Mouse (Mus musculus) kidney, embryonic 16.5 days (tissue): ENCODE results near the gene Tctex1d1. TPM values are rescaled to one million over a fixed set of nuclear protein-coding genes. Genes with fewer than 3 reads are reported as not detected.
A peak's percentile ranks its signal among the peaks of the same experiment; 100 is the strongest.

ENCODE experiments used
- ATAC-seq: fragments of 200-750 bp; cut with Nextera tagmentation; 2 replicates; pipeline ENCODE4 v1.8.0; 2017; ENCODE audit warnings: moderate TSS enrichment; ENCODE audit not compliant: low FRiP score, low TSS enrichment
- H3K27ac ChIP-seq: fragments of 300-500 bp; sonication (generic); 2 replicates; pipeline ENCODE4 v1.5.1; 2014; ENCODE audit warnings: low read length
- H3K27me3 ChIP-seq: fragments of 300-500 bp; sonication (generic); 2 replicates; pipeline ENCODE4 v1.6.1; 2014; ENCODE audit warnings: low read length, control low read depth, mixed read lengths; ENCODE audit not compliant: insufficient read depth
- H3K36me3 ChIP-seq: fragments of 300-500 bp; sonication (generic); 2 replicates; pipeline ENCODE4 v1.6.1; 2014; ENCODE audit warnings: low read length, control low read depth, mixed read lengths; ENCODE audit not compliant: insufficient read depth
- H3K4me1 ChIP-seq: fragments of 300-500 bp; sonication (generic); 2 replicates; pipeline ENCODE4 v1.6.1; 2014; ENCODE audit warnings: low read length, control low read depth, mixed read lengths; ENCODE audit not compliant: insufficient read depth
- H3K4me2 ChIP-seq: fragments of 300-500 bp; sonication (generic); replicated peaks from 2 replicates; pipeline ENCODE4 v1.6.1; 2014; ENCODE audit warnings: low read depth, low read length
- H3K4me3 ChIP-seq: fragments of 300-500 bp; sonication (generic); 2 replicates; pipeline ENCODE4 v1.5.1; 2014; ENCODE audit warnings: mild to moderate bottlenecking, low read length
- H3K9ac ChIP-seq: fragments of 300-500 bp; sonication (generic); replicated peaks from 2 replicates; pipeline ENCODE4 v1.6.1; 2014; ENCODE audit warnings: low read length
- H3K9me3 ChIP-seq: fragments of 300-500 bp; sonication (generic); 2 replicates; pipeline ENCODE4 v1.6.1; 2016; ENCODE audit warnings: low read length, control low read depth
- WGBS: fragments of 180-500 bp; shearing (Covaris S2); extraction: QIAGEN DNeasy Blood & Tissue Kit; methylation state at CpG from one replicate; pipeline ENCODE4 v1.1.7; 2014; 5-methylcytosine and 5-hydroxymethylcytosine counted together
- polyA plus RNA-seq: library from polyadenylated mRNA; unstranded; fragments of >200 nt; fragmentation: Nextera tagmentation; extraction: Ambion mirVana; gene quantifications from 2 replicates; pipeline ENCODE4 v1.2.1, GENCODE M21; 2015

Gene Tctex1d1
- polyA plus RNA-seq, 1 experiment from 2014 or later: 0.61 TPM

DNA sequence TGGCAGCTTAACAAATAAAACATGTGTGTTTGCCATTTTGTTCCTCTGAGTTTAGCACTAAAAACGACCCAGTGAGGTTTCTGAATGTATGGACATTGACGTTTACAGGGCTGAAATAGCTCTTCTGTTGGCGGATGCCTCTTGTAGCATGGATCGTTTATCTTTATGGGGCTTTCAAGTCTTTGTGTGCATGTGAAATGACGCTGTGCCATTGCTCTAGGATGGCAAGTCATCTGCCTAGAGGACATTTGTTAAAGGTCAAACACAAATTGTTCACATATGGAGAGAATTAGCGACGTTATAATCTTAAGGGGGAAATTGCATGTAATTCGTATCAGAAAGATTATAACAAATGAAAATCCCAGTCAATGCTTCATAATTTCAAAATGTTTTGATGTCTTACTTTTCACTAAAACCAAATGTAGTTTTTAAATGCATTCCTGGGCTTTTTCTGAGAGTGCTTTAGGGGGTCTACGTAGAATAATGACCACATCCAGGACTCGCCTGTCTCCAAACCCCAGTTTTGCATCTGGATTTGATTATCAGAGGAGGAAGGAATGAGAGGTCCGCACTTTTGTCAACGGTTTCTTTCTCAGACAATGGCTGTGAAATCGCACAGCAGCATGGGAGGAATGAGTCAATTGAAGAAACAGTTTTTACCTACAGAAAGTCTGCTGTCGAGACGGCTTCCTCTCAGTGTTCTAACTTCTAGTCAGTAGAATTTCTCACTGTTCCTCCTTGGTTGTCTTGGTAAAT, 27.0 kb downstream of the Tctex1d1 start:
- no peak for ATAC-seq
- no peak overlapping the region for H3K4me2 ChIP-seq
- H3K4me3 ChIP-seq: no peak overlapping the region
- 56% methylated on average over 15 of the region's 15 CpGs for WGBS
- no peaks in the 10 kb centered on the region for H3K27me3 ChIP-seq
- peaks cover 8% of the 10 kb centered on the region; the same call in 1 of the 2 replicates for H3K4me1 ChIP-seq
- no peak overlapping the region for H3K27ac ChIP-seq
- no peaks in the 10 kb centered on the region for H3K9me3 ChIP-seq
- H3K36me3 ChIP-seq: no peaks in the 10 kb centered on the region
- H3K9ac ChIP-seq: no peak overlapping the region

DNA sequence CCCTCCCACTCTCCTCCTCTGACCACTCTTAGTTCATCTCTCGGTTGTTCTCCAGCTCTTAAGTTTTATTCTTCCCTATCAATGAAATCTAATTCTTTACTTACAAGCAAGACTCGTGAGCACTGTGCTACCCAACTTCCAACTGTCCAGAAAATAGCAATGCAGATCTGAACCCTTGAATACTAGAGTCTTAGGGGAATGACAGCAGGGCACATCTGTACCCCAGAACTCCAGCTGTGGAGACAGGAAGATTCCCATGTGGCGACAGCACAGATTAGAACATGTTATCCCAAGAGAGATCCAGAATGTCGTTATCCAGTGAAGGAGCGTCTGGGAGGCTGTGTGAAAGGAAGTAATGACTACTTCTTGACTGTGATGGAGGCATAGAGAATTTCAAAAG, 27.9 kb downstream of the Tctex1d1 start:
- Histone ChIP-seq H3K4me3 (no peak overlapping the region), H3K27ac (no peak overlapping the region), H3K27me3 (no peaks in the 10 kb centered on the region), H3K9me3 (no peaks in the 10 kb centered on the region), H3K4me1 (peaks cover 8% of the 10 kb centered on the region; the same call in 1 of the 2 replicates), H3K9ac (no peak overlapping the region), H3K4me2 (no peak overlapping the region), H3K36me3 (no peaks in the 10 kb centered on the region)
- 75% methylated on average over 5 of the region's 5 CpGs for WGBS
- ATAC-seq: no peak

DNA sequence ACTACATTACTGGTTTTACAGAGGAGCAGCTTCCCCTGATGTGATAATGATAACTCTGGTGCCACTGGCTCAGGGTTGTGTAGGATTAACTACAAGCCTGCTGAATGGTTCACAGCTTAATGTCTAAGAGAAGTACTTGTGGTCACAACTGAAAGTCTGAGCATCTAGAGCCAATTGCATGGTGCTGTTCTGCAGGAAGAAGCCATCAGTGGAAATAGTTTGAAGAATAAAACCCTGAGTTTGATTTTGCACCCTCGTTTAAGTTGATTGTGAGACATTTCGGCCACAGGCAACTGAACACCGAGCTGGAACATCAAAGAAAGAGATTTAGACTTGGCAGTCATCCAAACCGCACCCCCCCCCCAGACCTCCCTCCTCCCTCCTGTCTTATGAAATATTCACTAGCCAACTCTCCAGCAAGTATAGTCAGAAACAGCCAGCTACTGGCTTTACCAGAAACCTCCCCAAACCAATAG, 28.6 kb downstream of the Tctex1d1 start:
- 14% methylated on average over 4 of the region's 4 CpGs for WGBS
- H3K4me2 ChIP-seq: no peak overlapping the region

DNA sequence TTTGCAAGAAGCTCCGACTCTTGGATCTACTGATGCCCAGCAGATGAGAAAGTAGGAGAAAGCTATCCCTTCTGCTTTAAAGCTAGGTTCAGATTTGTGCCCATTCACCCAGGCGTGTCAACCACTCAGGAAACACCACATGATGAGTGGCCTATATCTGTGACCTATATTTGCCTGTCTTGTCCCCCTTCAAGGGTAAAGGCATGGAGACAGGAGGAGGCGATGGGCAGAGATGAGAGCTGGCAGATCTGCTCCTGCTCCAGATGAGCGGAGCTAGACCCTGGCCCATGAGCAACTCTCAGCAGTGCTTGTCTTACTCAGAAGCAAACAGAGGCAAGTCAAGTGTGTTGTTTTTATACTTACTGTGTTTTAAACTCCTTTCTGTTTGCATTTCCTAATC, 32.3 kb downstream of the Tctex1d1 start:
- no peak for ATAC-seq

More for the DNA sequence above, 28.6 kb downstream of the Tctex1d1 start:
- Histone ChIP-seq H3K4me1 (peaks cover 8% of the 10 kb centered on the region; the same call in 1 of the 2 replicates), H3K9ac (no peak overlapping the region), H3K36me3 (no peaks in the 10 kb centered on the region), H3K9me3 (no peaks in the 10 kb centered on the region), H3K4me3 (no peak overlapping the region), H3K27ac (no peak overlapping the region), H3K27me3 (no peaks in the 10 kb centered on the region)
- no peak for ATAC-seq

DNA sequence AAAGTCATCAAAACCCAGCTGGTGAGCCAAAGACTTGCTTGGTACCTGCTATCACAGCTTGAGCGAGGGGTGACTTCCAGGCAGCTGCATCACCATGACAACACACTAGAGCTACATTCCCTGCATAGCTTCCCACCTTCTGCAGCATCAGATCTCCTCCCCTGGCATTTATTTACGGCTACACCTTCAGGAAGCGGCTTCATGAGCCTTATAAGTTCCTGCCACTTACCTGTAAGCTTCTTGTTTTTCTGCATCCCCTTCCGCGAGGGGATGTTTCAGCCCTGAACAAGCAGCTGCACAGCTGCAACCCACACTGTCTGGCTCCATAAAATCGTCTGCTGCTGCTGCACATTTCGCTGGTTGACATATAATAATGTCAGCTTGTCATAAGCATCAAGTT, 33.4 kb downstream of the Tctex1d1 start:
- Histone ChIP-seq H3K27me3 (no peaks in the 10 kb centered on the region), H3K4me3 (no peak overlapping the region), H3K36me3 (no peaks in the 10 kb centered on the region), H3K9ac (no peak overlapping the region), H3K27ac (no peak overlapping the region), H3K4me1 (peaks cover 12% of the 10 kb centered on the region), H3K4me2 (no peak overlapping the region), H3K9me3 (no peaks in the 10 kb centered on the region)
- 34% methylated on average over 7 of the region's 7 CpGs for WGBS
- ATAC-seq: 0 out of 2 replicates have a peak, but pooled peaks have one; percentile 58

More for the DNA sequence above, 32.3 kb downstream of the Tctex1d1 start:
- no peaks in the 10 kb centered on the region for H3K27me3 ChIP-seq
- H3K4me2 ChIP-seq: no peak overlapping the region
- no peak overlapping the region for H3K27ac ChIP-seq
- no peak overlapping the region for H3K4me3 ChIP-seq
- H3K4me1 ChIP-seq: peaks cover 14% of the 10 kb centered on the region
- no peaks in the 10 kb centered on the region for H3K9me3 ChIP-seq
- no peaks in the 10 kb centered on the region for H3K36me3 ChIP-seq
- no peak overlapping the region for H3K9ac ChIP-seq
- WGBS: 91% methylated on average over 4 of the region's 4 CpGs

DNA sequence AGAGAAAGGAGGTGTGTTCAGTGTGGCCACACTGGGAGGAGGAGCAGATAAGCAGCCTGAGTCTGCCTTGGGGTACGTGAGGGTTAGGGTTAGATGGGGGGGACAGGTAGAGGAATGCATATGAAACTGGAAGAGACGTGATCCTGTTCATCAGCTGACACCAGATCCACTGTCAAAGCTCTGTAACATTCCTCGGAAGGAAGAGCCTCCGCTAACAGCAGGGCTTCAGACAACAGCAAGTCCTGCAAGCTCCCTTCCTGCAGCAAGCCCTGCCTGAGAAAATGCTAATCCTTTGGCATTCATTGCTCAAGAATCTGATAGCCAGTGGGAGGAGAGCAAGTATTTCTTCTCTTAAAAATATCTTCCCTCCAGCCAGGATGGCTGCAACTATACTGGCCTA, 35.1 kb downstream of the Tctex1d1 start:
- H3K9me3 ChIP-seq: no peaks in the 10 kb centered on the region
- H3K9ac ChIP-seq: no peak overlapping the region
- no peaks in the 10 kb centered on the region for H3K36me3 ChIP-seq
- H3K4me2 ChIP-seq: 0 out of 2 replicates have a peak overlapping the region, but pooled peaks have one; percentile 22
- peak; percentile 23; the same call in 1 of the 2 replicates for ATAC-seq
- no peak overlapping the region for H3K27ac ChIP-seq
- no peak overlapping the region for H3K4me3 ChIP-seq
- H3K27me3 ChIP-seq: no peaks in the 10 kb centered on the region
- 12% methylated on average over 4 of the region's 4 CpGs for WGBS
- peaks cover 6% of the 10 kb centered on the region for H3K4me1 ChIP-seq

DNA sequence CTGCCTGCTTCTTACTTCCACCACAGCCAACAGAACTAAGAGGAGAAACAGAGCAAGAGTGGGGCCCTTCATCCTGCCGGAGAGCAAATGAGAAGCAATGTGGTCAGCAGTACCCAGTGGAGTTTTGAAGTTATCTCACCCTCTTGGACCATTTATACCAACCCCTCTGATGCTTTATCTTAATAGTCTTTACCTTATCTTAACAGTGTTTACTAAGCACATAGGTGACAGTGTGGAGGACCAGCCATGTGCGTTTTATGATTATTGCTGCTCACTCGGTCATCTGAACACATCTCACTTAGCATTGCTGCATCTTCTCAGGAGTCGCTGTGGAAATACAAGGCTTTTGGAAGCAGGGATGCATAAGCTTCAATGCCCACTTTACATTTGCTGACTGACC, 48.2 kb downstream of the Tctex1d1 start, which contains the start of gene Insl5:
Insl5 (minus strand) TSS at position 222 of the 400 bp plus-strand sequence.
- H3K27me3 ChIP-seq: no peaks in the 10 kb centered on the region
- H3K4me1 ChIP-seq: peaks cover 4% of the 10 kb centered on the region; the same call in 1 of the 2 replicates
- H3K4me2 ChIP-seq: no peak within 1 kb of the TSS
- no peak for ATAC-seq
- no peaks in the 10 kb centered on the region for H3K36me3 ChIP-seq
- no peak within 1 kb of the TSS for H3K4me3 ChIP-seq
- WGBS: 87% methylated on average over 4 of the region's 4 CpGs
- H3K9ac ChIP-seq: no peak within 1 kb of the TSS
- H3K27ac ChIP-seq: no peak within 1 kb of the TSS
- H3K9me3 ChIP-seq: no peaks in the 10 kb centered on the region

DNA sequence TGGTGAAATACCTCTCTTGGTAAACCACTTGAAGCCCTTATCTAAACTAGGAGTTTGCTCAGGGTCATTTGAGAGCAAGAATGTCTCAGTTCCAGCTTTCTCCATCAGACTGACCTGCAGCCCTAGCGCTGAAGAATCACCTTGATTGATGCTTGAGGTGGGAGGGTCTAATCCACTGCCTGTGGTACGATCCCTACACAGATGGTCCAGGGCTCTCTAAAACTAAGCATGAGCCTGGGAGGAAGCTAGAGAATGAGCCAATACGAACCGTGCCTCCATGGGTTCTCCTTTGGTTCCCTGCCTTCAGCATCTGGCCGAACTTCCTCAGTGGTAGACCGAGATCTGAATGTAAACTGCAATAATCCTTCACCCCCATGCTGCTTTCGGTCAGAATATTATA, 49.3 kb downstream of the Tctex1d1 start:
- 0 out of 2 replicates have a peak, but pooled peaks have one; percentile 61 for ATAC-seq
- 43% methylated on average over 7 of the region's 7 CpGs for WGBS
- H3K4me1 ChIP-seq: peaks cover 4% of the 10 kb centered on the region; the same call in 1 of the 2 replicates
- H3K36me3 ChIP-seq: no peaks in the 10 kb centered on the region
- no peak overlapping the region for H3K9ac ChIP-seq
- H3K4me3 ChIP-seq: no peak overlapping the region
- H3K27ac ChIP-seq: no peak overlapping the region
- H3K27me3 ChIP-seq: no peaks in the 10 kb centered on the region
- H3K9me3 ChIP-seq: no peaks in the 10 kb centered on the region
- H3K4me2 ChIP-seq: no peak overlapping the region

DNA sequence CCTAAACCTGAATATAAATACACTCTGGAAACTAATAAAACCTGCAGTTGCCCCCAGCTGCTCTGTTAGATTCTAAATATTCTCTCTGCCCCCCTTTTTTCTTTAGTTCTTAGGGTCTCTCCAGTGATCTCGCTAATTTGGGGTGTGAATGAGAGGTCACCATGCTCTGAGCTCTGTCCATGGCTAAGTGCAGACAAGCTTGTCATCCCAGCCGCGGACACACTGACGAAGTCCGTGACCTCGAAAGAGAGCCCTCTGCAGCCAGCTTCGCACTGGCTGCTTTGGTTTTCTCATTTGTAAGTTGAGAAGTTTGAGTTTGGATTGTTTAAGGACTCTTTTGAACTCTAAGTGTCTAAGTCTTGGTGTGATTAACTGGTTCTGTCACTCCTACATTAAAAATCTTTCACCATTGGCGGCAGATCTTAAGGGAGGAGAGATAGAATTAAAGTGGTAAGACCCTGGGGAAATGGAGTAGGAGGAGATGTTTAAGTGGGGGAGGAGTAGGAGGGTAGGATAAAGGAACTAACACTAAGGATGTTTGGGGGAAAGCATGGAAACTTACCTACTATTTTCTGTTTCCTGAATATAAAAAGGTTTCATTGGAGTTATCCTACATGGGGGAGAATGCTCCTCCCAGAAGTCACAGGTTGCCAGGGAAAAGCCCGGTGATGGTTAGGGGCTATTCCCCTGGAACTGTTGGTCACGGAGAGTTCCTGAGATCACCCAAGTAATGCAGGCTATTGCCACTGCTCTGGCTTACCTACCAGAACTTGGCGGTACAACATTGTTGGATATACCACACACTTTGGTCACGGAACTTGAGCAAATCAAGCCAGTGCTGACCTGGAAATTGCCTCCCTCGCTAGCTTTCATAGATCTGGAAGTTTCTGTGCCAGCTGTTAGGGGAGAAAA, 50.0 kb downstream of the Tctex1d1 start:
- no peaks in the 10 kb centered on the region for H3K9me3 ChIP-seq
- no peaks in the 10 kb centered on the region for H3K27me3 ChIP-seq
- 33% methylated on average over 13 of the region's 13 CpGs for WGBS
- no peaks in the 10 kb centered on the region for H3K36me3 ChIP-seq
- peaks cover 4% of the 10 kb centered on the region; the same call in 1 of the 2 replicates for H3K4me1 ChIP-seq
- no peak overlapping the region for H3K27ac ChIP-seq
- no peak overlapping the region for H3K4me3 ChIP-seq
- peak overlapping the region; percentile 11; the same call in 1 of the 2 replicates for H3K4me2 ChIP-seq
- no peak overlapping the region for H3K9ac ChIP-seq
- peak; percentile 87 for ATAC-seq
